Mouse (Mus musculus): ENCODE measurements around the gene Srrm2. TPM values are rescaled to one million over a fixed set of nuclear protein-coding genes. Genes with fewer than 3 reads are reported as not detected.

Srrm2 gene
- polyA plus RNA-seq, 2 experiments: 406 to 654 TPM

GRCm38 (mm10) chr17:23786510-23786931 lies 3.8 kb upstream of the Srrm2 start:
- peaks cover 21% of the 10 kb centered on the region for H3K4me1 ChIP-seq (ENCODE audit: control insufficient read depth, insufficient read depth, low read length)
- peak overlapping the region; percentile 78 for H3K4me2 ChIP-seq (replicated peaks; ENCODE audit: low read depth, low read length, severe bottlenecking)
- WGBS: 18% methylated on average over 13 of the region's 13 CpGs
- ATAC-seq (ENCODE audit: low FRiP score, low read depth): no peak
- H3K9me3 ChIP-seq (ENCODE audit: control insufficient read depth, low read length): no peaks in the 10 kb centered on the region
- H3K36me3 ChIP-seq (ENCODE audit: control insufficient read depth, insufficient read depth, low read length): no peaks in the 10 kb centered on the region
- H3K4me3 ChIP-seq (replicated peaks; ENCODE audit: low read length): peak overlapping the region; percentile 67
- DNase-seq (ENCODE audit: low spot score): peak; percentile 25
- H3K27me3 ChIP-seq (ENCODE audit: control insufficient read depth, insufficient read depth, low read length): no peaks in the 10 kb centered on the region
- H3K27ac ChIP-seq (replicated peaks; ENCODE audit: low read depth, low read length): 0 out of 2 replicates have a peak overlapping the region, but pooled peaks have one; percentile 33
- H3K9ac ChIP-seq (ENCODE audit: low read depth, low read length, severe bottlenecking): 0 out of 2 replicates have a peak overlapping the region, but pooled peaks have one; percentile 75
- TF ChIP-seq POLR2A (IDR thresholded peaks at IDR 0.05; ENCODE audit: borderline replicate concordance, extremely low read depth, insufficient read depth, insufficient read length): no peak

- no peak for TF ChIP-seq POLR2A (IDR thresholded peaks at IDR 0.05; ENCODE audit: borderline replicate concordance, extremely low read depth, insufficient read depth, insufficient read length)
- Histone ChIP-seq H3K36me3 (ENCODE audit: control insufficient read depth, insufficient read depth, low read length) (peaks cover 4% of the 10 kb centered on the region; the same call in 1 of the 2 replicates), H3K27me3 (ENCODE audit: control insufficient read depth, insufficient read depth, low read length) (no peaks in the 10 kb centered on the region), H3K4me3 (replicated peaks; ENCODE audit: low read length) (no peak overlapping the region), H3K27ac (replicated peaks; ENCODE audit: low read depth, low read length) (no peak overlapping the region), H3K4me1 (ENCODE audit: control insufficient read depth, insufficient read depth, low read length) (peaks cover 21% of the 10 kb centered on the region), H3K9me3 (ENCODE audit: control insufficient read depth, low read length) (no peaks in the 10 kb centered on the region), H3K9ac (ENCODE audit: low read depth, low read length, severe bottlenecking) (no peak overlapping the region), H3K4me2 (replicated peaks; ENCODE audit: low read depth, low read length, severe bottlenecking) (no peak overlapping the region)
- WGBS: 89% methylated on average over 4 of the region's 4 CpGs
- ATAC-seq (ENCODE audit: low FRiP score, low read depth) (no peak), DNase-seq (ENCODE audit: low spot score) (no peak)
Measured at GRCm38 (mm10) chr17:23788973-23789372, 1.4 kb upstream of the Srrm2 start.

- peak overlapping the region; percentile 45 for H3K4me3 ChIP-seq (replicated peaks; ENCODE audit: low read length)
- H3K9ac ChIP-seq (ENCODE audit: low read depth, low read length, severe bottlenecking): peak overlapping the region; percentile 87
- H3K4me1 ChIP-seq (ENCODE audit: control insufficient read depth, insufficient read depth, low read length): peaks cover 21% of the 10 kb centered on the region
- peak overlapping the region; percentile 89 for H3K27ac ChIP-seq (replicated peaks; ENCODE audit: low read depth, low read length)
- no peaks in the 10 kb centered on the region for H3K9me3 ChIP-seq (ENCODE audit: control insufficient read depth, low read length)
- H3K27me3 ChIP-seq (ENCODE audit: control insufficient read depth, insufficient read depth, low read length): no peaks in the 10 kb centered on the region
- no peak for TF ChIP-seq POLR2A (IDR thresholded peaks at IDR 0.05; ENCODE audit: borderline replicate concordance, extremely low read depth, insufficient read depth, insufficient read length)
- peaks cover 5% of the 10 kb centered on the region; the same call in 1 of the 2 replicates for H3K36me3 ChIP-seq (ENCODE audit: control insufficient read depth, insufficient read depth, low read length)
- ATAC-seq (ENCODE audit: low FRiP score, low read depth): no peak
- DNase-seq (ENCODE audit: low spot score): no peak
- WGBS: 18% methylated on average over 8 of the region's 8 CpGs
- peak overlapping the region; percentile 70 for H3K4me2 ChIP-seq (replicated peaks; ENCODE audit: low read depth, low read length, severe bottlenecking)
Measured at GRCm38 (mm10) chr17:23789749-23790268, 523 bp upstream of the Srrm2 start.

- WGBS: 48% methylated on average over 2 of the region's 2 CpGs
- Histone ChIP-seq H3K27ac (replicated peaks; ENCODE audit: low read depth, low read length) (peak overlapping the region; percentile 89), H3K4me2 (replicated peaks; ENCODE audit: low read depth, low read length, severe bottlenecking) (peak overlapping the region; percentile 70), H3K4me1 (ENCODE audit: control insufficient read depth, insufficient read depth, low read length) (peaks cover 18% of the 10 kb centered on the region), H3K9me3 (ENCODE audit: control insufficient read depth, low read length) (no peaks in the 10 kb centered on the region), H3K4me3 (replicated peaks; ENCODE audit: low read length) (peak overlapping the region; percentile 45), H3K36me3 (ENCODE audit: control insufficient read depth, insufficient read depth, low read length) (peaks cover 5% of the 10 kb centered on the region; the same call in 1 of the 2 replicates), H3K9ac (ENCODE audit: low read depth, low read length, severe bottlenecking) (peak overlapping the region; percentile 87), H3K27me3 (ENCODE audit: control insufficient read depth, insufficient read depth, low read length) (no peaks in the 10 kb centered on the region)
- no peak for ATAC-seq (ENCODE audit: low FRiP score, low read depth)
- no peak for TF ChIP-seq POLR2A (IDR thresholded peaks at IDR 0.05; ENCODE audit: borderline replicate concordance, extremely low read depth, insufficient read depth, insufficient read length)
- DNase-seq (ENCODE audit: low spot score): no peak
Measured at GRCm38 (mm10) chr17:23791079-23791357, 686 bp downstream of the Srrm2 start.

GRCm38 (mm10) chr17:23795323-23795722 lies 5.0 kb downstream of the Srrm2 start:
- H3K9me3 ChIP-seq (ENCODE audit: control insufficient read depth, low read length): no peaks in the 10 kb centered on the region
- 95% methylated on average over 8 of the region's 8 CpGs for WGBS
- DNase-seq (ENCODE audit: low spot score) (no peak), ATAC-seq (ENCODE audit: low FRiP score, low read depth) (no peak)
- no peak overlapping the region for H3K9ac ChIP-seq (ENCODE audit: low read depth, low read length, severe bottlenecking)
- no peak overlapping the region for H3K4me3 ChIP-seq (replicated peaks; ENCODE audit: low read length)
- peaks cover 5% of the 10 kb centered on the region; the same call in 1 of the 2 replicates for H3K36me3 ChIP-seq (ENCODE audit: control insufficient read depth, insufficient read depth, low read length)
- H3K4me2 ChIP-seq (replicated peaks; ENCODE audit: low read depth, low read length, severe bottlenecking): no peak overlapping the region
- peaks cover 8% of the 10 kb centered on the region for H3K4me1 ChIP-seq (ENCODE audit: control insufficient read depth, insufficient read depth, low read length)
- H3K27ac ChIP-seq (replicated peaks; ENCODE audit: low read depth, low read length): no peak overlapping the region
- TF ChIP-seq POLR2A (IDR thresholded peaks at IDR 0.05; ENCODE audit: borderline replicate concordance, extremely low read depth, insufficient read depth, insufficient read length): no peak
- H3K27me3 ChIP-seq (ENCODE audit: control insufficient read depth, insufficient read depth, low read length): no peaks in the 10 kb centered on the region

Data from limb, embryonic 14.5 days (tissue).